Mouse (Mus musculus): ENCODE results near the gene Cenpp. TPM values are rescaled to one million over a fixed set of nuclear protein-coding genes. Genes with fewer than 3 reads are reported as not detected.

The Cenpp gene
- polyA plus RNA-seq, 1 experiment: 11.2 TPM

DNA sequence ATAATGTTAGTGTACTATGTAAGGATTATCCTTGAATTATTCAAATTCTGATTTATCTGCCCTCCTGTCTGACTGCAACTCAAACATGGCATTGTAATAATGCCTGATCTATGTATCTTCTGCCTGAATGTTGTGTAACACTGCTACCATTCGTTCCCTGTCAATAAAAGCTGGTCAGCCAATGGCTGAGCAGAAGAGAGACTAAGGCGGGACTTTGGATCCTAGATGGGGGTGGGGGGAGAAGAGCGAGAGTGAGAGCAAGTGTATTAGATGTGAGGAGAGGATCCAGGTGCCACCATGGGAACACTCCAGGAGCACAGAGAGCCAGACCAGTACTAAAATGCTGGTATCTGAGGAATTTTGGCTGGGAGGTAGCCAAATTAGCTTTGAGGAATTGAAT is 82.2 kb downstream of the Cenpp start:
- H3K36me3 ChIP-seq (ENCODE audit: control insufficient read depth, insufficient read depth, low read length): no peaks in the 10 kb centered on the region
- TF ChIP-seq POLR2A (IDR thresholded peaks at IDR 0.05; ENCODE audit: control insufficient read depth, low read depth, low read length): no peak
- TF ChIP-seq CTCF (IDR thresholded peaks at IDR 0.05; ENCODE audit: control insufficient read depth, insufficient read depth, insufficient replicate concordance, low read depth, low read length): no peak
- H3K4me1 ChIP-seq (ENCODE audit: control insufficient read depth, insufficient read depth, low read length): no peaks in the 10 kb centered on the region
- no peak overlapping the region for H3K4me3 ChIP-seq (ENCODE audit: control insufficient read depth, low read depth, low read length)
- no peaks in the 10 kb centered on the region for H3K27me3 ChIP-seq (ENCODE audit: control insufficient read depth, insufficient read depth, low read length)
- no peak overlapping the region for H3K27ac ChIP-seq (ENCODE audit: control insufficient read depth, insufficient read depth, low read depth, low read length)

DNA sequence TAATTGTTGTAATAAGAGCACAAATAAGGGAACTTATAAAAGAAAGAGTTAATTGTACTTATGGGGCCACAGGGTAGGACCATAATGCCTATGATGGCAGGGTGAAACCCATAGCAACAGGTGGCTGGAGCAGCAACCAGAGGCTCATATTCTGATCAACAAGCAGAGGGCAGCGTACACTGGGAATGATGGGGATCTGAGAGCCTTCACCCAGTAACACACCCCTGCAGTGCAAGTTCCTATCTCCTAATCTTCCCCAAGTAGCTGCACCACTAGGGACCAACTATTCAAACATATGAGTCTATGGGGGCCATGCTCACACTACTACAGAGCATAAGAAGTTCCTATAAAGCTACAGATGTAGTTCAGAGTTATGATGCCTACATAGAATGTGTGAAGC is 88.2 kb downstream of the Cenpp start:
- TF ChIP-seq CTCF (IDR thresholded peaks at IDR 0.05; ENCODE audit: control insufficient read depth, insufficient read depth, insufficient replicate concordance, low read depth, low read length) (no peak), POLR2A (IDR thresholded peaks at IDR 0.05; ENCODE audit: control insufficient read depth, low read depth, low read length) (no peak)
- Histone ChIP-seq H3K27me3 (ENCODE audit: control insufficient read depth, insufficient read depth, low read length) (no peaks in the 10 kb centered on the region), H3K4me3 (ENCODE audit: control insufficient read depth, low read depth, low read length) (no peak overlapping the region), H3K36me3 (ENCODE audit: control insufficient read depth, insufficient read depth, low read length) (no peaks in the 10 kb centered on the region), H3K4me1 (ENCODE audit: control insufficient read depth, insufficient read depth, low read length) (no peaks in the 10 kb centered on the region), H3K27ac (ENCODE audit: control insufficient read depth, insufficient read depth, low read depth, low read length) (no peak overlapping the region)

DNA sequence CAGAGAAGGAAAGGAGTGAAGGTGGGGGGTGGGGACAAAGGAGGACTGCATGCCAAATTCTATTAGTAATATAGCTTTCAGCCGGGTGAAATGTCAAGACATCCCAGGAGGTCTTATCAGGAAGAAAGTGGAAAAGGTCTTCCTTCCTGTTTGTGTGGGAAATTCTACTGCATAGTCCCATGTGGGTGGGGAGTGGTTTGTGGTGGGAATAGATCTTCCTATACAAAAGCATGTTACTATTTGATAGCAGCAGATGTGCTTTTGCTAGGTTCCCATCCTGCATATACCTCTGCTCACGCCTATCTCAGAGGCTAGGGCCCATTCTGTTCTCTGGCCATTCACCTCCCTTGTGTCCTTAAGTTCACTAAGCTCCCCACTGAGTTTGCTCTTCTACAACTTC is 91.7 kb downstream of the Cenpp start:
- H3K4me3 ChIP-seq (ENCODE audit: control insufficient read depth, low read depth, low read length): no peak overlapping the region
- TF ChIP-seq POLR2A (IDR thresholded peaks at IDR 0.05; ENCODE audit: control insufficient read depth, low read depth, low read length) (no peak), CTCF (IDR thresholded peaks at IDR 0.05; ENCODE audit: control insufficient read depth, insufficient read depth, insufficient replicate concordance, low read depth, low read length) (no peak)
- H3K4me1 ChIP-seq (ENCODE audit: control insufficient read depth, insufficient read depth, low read length): no peaks in the 10 kb centered on the region
- no peaks in the 10 kb centered on the region for H3K27me3 ChIP-seq (ENCODE audit: control insufficient read depth, insufficient read depth, low read length)
- H3K36me3 ChIP-seq (ENCODE audit: control insufficient read depth, insufficient read depth, low read length): no peaks in the 10 kb centered on the region
- no peak overlapping the region for H3K27ac ChIP-seq (ENCODE audit: control insufficient read depth, insufficient read depth, low read depth, low read length)

DNA sequence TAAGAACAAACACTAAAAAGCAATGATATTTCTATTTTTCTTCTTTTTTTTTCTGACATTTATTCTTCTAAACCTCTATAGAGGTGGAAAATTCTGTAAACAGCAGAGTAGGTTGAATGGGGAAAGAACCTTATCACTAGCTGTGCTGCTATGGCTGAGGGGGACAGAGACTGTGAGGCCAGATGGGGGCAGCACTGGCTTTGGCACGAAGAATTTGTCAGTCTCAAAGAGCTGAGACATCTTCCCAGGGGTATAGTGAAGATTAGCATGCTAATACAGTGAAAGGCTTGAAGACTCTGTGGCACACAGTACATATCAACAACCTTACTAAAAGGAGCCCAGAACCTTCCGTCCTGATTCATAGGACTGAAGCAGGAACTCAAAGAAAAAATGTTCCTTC is 93.4 kb downstream of the Cenpp start:
- H3K4me3 ChIP-seq (ENCODE audit: control insufficient read depth, low read depth, low read length): no peak overlapping the region
- H3K27ac ChIP-seq (ENCODE audit: control insufficient read depth, insufficient read depth, low read depth, low read length): no peak overlapping the region
- H3K4me1 ChIP-seq (ENCODE audit: control insufficient read depth, insufficient read depth, low read length): no peaks in the 10 kb centered on the region
- no peaks in the 10 kb centered on the region for H3K27me3 ChIP-seq (ENCODE audit: control insufficient read depth, insufficient read depth, low read length)
- TF ChIP-seq POLR2A (IDR thresholded peaks at IDR 0.05; ENCODE audit: control insufficient read depth, low read depth, low read length): no peak
- TF ChIP-seq CTCF (IDR thresholded peaks at IDR 0.05; ENCODE audit: control insufficient read depth, insufficient read depth, insufficient replicate concordance, low read depth, low read length): peak; percentile 33; the same call in 1 of the 2 replicates
- no peaks in the 10 kb centered on the region for H3K36me3 ChIP-seq (ENCODE audit: control insufficient read depth, insufficient read depth, low read length)

DNA sequence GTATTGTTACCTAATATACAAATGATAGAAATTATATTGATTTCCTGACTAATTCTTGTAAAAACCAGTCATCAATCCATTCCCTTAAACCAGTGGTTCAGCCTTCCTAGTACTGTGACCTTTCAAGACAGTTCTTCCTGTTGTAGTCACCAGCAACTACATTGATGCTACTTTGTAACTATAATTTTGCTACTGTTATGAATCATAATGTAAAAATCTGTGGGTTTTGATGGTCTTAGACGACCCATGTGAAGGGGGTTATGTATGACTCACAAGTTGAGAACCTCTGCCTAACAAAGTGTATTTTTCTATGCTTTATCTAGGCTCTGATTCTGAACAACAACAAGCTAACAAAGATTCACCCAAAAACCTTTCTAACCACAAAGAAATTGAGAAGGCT is 95.7 kb downstream of the Cenpp start:
- TF ChIP-seq POLR2A (IDR thresholded peaks at IDR 0.05; ENCODE audit: control insufficient read depth, low read depth, low read length): no peak
- no peak for TF ChIP-seq CTCF (IDR thresholded peaks at IDR 0.05; ENCODE audit: control insufficient read depth, insufficient read depth, insufficient replicate concordance, low read depth, low read length)
- no peak overlapping the region for H3K27ac ChIP-seq (ENCODE audit: control insufficient read depth, insufficient read depth, low read depth, low read length)
- no peaks in the 10 kb centered on the region for H3K36me3 ChIP-seq (ENCODE audit: control insufficient read depth, insufficient read depth, low read length)
- H3K27me3 ChIP-seq (ENCODE audit: control insufficient read depth, insufficient read depth, low read length): no peaks in the 10 kb centered on the region
- no peak overlapping the region for H3K4me3 ChIP-seq (ENCODE audit: control insufficient read depth, low read depth, low read length)
- no peaks in the 10 kb centered on the region for H3K4me1 ChIP-seq (ENCODE audit: control insufficient read depth, insufficient read depth, low read length)

DNA sequence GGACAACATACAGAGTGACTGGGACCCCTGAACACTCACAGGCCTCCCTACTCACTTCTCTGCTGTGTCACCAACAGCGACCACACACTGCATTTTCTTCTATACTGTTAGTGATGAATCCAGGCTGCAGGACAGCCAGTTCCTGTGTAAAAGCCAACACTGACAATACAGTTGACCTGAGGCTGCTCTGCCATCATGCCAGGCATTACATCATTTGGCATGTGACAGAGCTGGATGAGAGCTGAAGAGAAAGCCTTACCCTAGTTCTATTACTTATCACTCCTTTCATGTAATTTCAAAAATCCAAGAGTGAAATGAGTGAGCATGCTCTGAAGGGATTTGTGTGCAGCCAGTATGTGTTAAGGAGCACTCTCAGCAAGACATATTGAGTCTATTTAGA is 96.4 kb downstream of the Cenpp start:
- H3K4me1 ChIP-seq (ENCODE audit: control insufficient read depth, insufficient read depth, low read length): no peaks in the 10 kb centered on the region
- no peaks in the 10 kb centered on the region for H3K36me3 ChIP-seq (ENCODE audit: control insufficient read depth, insufficient read depth, low read length)
- no peak for TF ChIP-seq CTCF (IDR thresholded peaks at IDR 0.05; ENCODE audit: control insufficient read depth, insufficient read depth, insufficient replicate concordance, low read depth, low read length)
- no peak for TF ChIP-seq POLR2A (IDR thresholded peaks at IDR 0.05; ENCODE audit: control insufficient read depth, low read depth, low read length)
- no peak overlapping the region for H3K27ac ChIP-seq (ENCODE audit: control insufficient read depth, insufficient read depth, low read depth, low read length)
- no peak overlapping the region for H3K4me3 ChIP-seq (ENCODE audit: control insufficient read depth, low read depth, low read length)
- H3K27me3 ChIP-seq (ENCODE audit: control insufficient read depth, insufficient read depth, low read length): no peaks in the 10 kb centered on the region

DNA sequence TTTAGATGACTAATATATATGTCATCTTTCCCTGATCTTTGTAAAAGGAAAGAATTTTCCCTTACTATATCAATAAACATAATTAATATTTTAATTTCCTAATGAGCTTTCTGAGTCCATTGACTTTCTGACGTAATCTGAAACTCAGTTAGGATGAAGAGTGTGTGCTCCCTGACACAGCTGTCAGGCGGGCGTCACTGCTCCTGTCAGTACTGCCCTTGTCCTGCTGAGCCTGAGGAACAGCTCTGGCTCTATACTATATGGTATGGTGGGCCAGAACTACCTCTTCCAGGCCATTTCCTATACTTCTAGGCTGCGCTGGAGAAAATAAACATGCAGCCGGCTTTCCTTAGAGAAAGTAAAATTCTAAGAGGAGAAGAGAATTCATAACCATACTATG is 98.1 kb downstream of the Cenpp start:
- Histone ChIP-seq H3K36me3 (ENCODE audit: control insufficient read depth, insufficient read depth, low read length) (no peaks in the 10 kb centered on the region), H3K27ac (ENCODE audit: control insufficient read depth, insufficient read depth, low read depth, low read length) (no peak overlapping the region), H3K4me3 (ENCODE audit: control insufficient read depth, low read depth, low read length) (no peak overlapping the region), H3K4me1 (ENCODE audit: control insufficient read depth, insufficient read depth, low read length) (no peaks in the 10 kb centered on the region), H3K27me3 (ENCODE audit: control insufficient read depth, insufficient read depth, low read length) (no peaks in the 10 kb centered on the region)
- TF ChIP-seq CTCF (IDR thresholded peaks at IDR 0.05; ENCODE audit: control insufficient read depth, insufficient read depth, insufficient replicate concordance, low read depth, low read length) (no peak), POLR2A (IDR thresholded peaks at IDR 0.05; ENCODE audit: control insufficient read depth, low read depth, low read length) (no peak)

DNA sequence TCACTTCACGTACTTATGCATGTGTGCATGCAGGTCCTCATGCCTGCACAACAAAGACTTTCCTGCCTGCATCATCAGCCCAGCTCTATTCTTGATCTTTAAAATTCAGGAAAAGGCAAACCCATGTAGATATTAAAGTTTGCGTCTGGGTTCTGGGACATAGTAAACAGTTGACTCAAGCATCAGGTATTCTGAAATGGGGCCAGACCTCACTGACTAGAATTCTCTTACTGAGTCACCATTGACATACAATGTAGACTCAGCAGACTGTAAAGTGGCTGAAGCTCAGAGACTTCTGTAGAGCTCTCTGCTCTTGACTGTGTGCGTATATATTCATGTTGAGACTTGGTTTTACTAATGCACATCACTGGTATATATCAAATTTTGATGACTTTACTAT is 103.0 kb downstream of the Cenpp start:
- Histone ChIP-seq H3K36me3 (ENCODE audit: control insufficient read depth, insufficient read depth, low read length) (no peaks in the 10 kb centered on the region), H3K27me3 (ENCODE audit: control insufficient read depth, insufficient read depth, low read length) (no peaks in the 10 kb centered on the region), H3K4me3 (ENCODE audit: control insufficient read depth, low read depth, low read length) (no peak overlapping the region), H3K27ac (ENCODE audit: control insufficient read depth, insufficient read depth, low read depth, low read length) (no peak overlapping the region), H3K4me1 (ENCODE audit: control insufficient read depth, insufficient read depth, low read length) (no peaks in the 10 kb centered on the region)
- no peak for TF ChIP-seq CTCF (IDR thresholded peaks at IDR 0.05; ENCODE audit: control insufficient read depth, insufficient read depth, insufficient replicate concordance, low read depth, low read length)
- TF ChIP-seq POLR2A (IDR thresholded peaks at IDR 0.05; ENCODE audit: control insufficient read depth, low read depth, low read length): no peak
